Mouse (Mus musculus) spleen, postnatal 14 days (tissue): ENCODE results near the gene Mmp20.

Source experiments
- DNase-seq, 2 experiments: peaks; one replicate each; pipeline ENCODE4 v3.0.0; 2021 to 2022; ENCODE audit warnings: low spot score in 2 of 2

Gene Mmp20

DNA sequence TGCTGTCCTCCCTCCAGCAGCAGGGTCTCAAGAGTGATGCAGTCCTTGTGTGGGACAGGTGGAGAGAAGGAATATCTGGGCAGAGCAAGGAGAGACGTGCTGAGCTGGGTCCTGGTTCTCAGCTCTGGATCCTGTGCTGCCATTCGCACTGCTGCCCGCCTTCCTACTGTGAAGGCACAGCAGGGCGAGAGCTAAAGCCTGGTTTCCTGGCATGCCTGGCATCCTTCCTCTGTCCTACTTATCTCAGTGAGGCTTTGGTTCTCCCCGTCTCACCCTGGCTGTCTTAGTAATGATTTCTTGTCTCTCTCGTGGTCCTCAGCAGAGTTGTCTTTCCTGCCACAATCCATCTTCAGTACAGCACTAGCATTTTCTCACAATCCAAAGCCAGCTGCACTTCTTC, 61.8 kb downstream of the Mmp20 start:
- DNase-seq: no peak

GRCm38 (mm10) chr9:7691790-7692189, 63.8 kb downstream of the Mmp20 start, which contains the start of gene Mmp7:
TSS of gene Mmp7 (plus strand) at chr9:7692090.
- DNase-seq: no peak

DNA sequence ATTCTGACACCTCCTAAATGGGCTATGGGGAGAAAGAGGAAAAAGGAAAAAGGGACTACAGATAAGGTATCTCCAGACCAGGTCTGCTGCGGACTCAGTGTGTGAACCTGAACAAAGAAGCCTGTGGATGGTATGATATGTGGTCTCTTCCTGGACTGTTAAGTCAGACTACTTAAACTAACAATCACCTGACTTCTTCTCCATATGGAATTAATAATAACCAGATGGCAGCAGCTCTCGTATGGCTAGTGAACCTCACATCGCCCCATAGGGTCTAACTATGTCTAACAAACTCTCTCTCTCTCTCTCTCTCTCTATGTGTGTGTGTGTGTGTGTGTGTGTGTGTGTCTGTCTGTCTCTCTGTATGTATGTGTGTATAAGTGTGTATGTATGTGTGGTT, 65.9 kb downstream of the Mmp20 start:
- DNase-seq: no peak

- DNase-seq: no peak
Measured at GRCm38 (mm10) chr9:7695646-7696045, 67.6 kb downstream of the Mmp20 start.

DNA sequence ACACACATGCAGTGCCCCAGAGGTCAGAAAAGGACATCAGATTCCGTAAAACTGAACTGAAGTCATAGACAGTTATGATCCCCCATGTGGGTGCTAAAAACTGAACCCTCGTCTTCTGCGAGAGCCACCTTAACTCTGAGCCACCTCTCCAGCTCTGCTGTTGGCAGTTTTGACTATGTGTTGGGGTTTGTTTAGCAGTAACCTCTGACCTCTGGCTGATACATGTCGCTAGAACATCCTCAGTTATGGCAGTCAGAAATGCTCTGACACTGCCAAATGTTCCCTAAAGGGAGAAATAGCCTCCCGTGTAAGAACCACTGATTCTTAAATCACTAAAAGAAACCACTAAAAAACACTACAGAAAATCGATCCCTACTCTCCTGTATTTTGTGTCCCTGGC, 80.7 kb downstream of the Mmp20 start:
- DNase-seq: no peak

DNA sequence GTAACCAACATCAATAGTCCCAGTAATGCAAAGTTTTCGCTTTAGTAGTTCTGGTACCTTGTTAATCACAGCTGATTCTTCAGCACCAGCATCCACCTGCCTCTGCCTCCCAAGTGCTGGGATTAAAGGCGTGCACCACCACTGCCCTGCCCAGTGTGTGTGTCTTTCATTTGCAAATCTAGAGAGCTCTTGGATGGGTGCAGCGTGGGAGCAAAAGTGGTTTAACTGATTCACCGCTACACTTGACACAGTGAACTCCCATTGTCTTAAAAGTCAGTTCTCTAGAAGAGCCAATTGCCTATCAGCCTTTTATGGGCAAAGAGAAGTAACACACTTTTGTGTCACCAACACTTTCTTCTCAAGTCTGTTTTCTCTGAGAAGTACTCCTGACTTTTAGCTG, 83.2 kb downstream of the Mmp20 start:
- DNase-seq: no peak

DNA sequence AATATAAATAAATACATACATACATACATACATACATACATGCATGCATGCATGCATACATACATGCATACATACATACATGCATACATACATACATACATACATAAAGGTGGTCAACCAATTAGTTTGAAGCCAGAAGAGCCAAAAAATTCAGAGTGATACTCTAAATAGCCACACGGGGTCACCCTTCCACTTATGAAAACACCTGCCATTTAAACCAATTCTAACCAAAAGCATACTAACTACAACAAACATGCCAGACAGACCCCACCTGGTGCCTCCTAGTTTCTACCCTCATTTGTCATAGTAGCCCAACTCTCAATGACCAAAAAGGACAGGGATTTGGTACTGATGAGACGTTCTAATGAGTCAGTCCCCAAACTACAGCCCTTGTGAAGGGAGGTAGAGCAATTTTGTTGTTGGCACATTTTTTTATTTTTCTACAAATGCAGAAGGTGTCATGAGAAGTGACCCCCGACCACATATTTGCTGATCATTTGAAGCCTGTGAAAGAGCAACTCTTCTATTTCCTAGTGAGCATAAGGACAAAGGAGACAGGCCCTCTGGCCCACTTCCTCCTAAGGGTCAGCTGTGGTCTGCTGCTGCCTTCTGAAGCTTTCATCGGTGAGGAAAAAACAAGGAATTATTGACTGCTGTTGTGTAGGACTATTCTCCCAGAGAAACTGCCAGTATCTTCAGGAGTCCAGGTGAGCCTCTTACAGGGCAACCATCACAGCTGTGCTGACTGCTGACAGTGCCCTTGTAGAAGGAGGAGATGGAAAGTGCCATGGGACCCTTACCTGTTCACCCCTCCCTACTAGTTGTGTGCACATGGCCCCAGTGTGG, 86.3 kb downstream of the Mmp20 start:
- DNase-seq: peak in 1 of 2 experiments; percentile 24

DNA sequence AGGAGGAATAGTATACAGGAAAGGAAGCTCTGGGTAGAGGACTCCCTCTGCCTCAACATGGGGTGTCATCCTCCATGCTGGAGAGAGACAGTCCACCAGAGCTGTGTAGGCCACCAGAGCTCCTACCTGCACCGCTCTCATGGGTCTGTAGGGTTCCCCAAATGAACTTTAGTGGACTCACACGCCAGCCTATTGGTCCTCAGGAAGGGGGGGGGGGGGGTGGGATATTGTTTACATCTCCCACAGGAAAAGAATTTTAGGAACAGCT, 86.8 kb downstream of the Mmp20 start:
- DNase-seq: no peak

GRCm38 (mm10) chr9:7721543-7721942, 93.5 kb downstream of the Mmp20 start:
- DNase-seq: no peak
